Mouse (Mus musculus): ENCODE measurements around the gene Mospd2. TPM values are rescaled to one million over a fixed set of nuclear protein-coding genes. Genes with fewer than 3 reads are reported as not detected.

Gene Mospd2
- polyA plus RNA-seq (2012; rRNA removed), result 25.2 and 34.5 TPM in 2 replicates

GRCm38 (mm10) chrX:164980193-164980775 lies at the start of gene Mospd2, which contains the start of gene Fancb:
Mospd2 (minus strand) TSS chrX:164980375.
Fancb (plus strand) TSS chrX:164980592.
- peak; percentile 52 for DNase-seq (ENCODE audit: low spot score)

- no peak for DNase-seq (ENCODE audit: low spot score)
These were observed 24.7 kb upstream of the Mospd2 start, which contains the start of gene Gm17604 for GRCm38 (mm10) chrX:165004779-165005324. Gm17604 (minus strand) TSS chrX:165004829.

DNA sequence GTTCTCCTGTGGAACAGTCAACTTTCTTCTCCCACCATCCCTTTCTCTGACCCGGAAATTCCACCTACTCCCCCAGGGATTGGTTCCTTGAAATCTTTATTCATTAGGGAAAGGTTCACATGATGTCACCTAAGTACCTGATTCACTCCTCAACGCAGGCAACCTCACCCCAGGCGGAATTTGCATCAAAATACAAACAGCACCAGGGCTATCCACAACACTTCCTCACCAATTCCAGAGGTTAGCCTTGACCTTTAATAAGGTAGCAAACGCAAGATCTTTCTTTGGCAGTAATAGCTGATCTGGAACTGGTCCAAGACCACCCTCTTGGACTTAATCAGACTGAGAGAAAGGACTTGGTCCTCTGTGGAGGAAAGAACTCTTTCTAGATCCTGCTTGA lies 23.0 kb upstream of the Mospd2 start:
- DNase-seq (ENCODE audit: low spot score), result no peak

DNA sequence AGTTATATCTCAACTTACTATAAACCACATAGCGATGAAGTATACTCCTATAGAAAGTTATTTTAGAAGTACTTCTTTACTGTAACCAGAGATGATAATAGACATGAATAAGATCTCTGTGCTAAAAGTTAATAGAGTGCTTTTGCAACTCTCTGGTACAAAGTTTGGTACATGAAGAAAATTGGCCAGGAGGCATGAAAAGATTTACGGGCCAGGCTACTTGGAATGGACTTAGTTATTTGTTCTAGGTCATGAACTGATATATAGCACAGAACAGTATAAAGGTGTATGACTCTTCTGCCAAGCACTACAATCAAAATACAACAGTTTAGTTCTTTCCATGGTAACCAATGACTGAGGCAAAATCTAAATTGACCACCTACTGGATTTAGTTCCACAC lies 1.3 kb downstream of the Mospd2 start:
- DNase-seq (ENCODE audit: low spot score), result no peak

GRCm38 (mm10) chrX:164971206-164971605 lies 9.0 kb downstream of the Mospd2 start:
- DNase-seq (ENCODE audit: low spot score), result no peak

GRCm38 (mm10) chrX:164965750-164966448 lies 14.3 kb downstream of the Mospd2 start:
- DNase-seq (ENCODE audit: low spot score), result no peak

- no peak for DNase-seq (ENCODE audit: low spot score)
These were observed 27.4 kb downstream of the Mospd2 start for GRCm38 (mm10) chrX:164952601-164953375.

DNA sequence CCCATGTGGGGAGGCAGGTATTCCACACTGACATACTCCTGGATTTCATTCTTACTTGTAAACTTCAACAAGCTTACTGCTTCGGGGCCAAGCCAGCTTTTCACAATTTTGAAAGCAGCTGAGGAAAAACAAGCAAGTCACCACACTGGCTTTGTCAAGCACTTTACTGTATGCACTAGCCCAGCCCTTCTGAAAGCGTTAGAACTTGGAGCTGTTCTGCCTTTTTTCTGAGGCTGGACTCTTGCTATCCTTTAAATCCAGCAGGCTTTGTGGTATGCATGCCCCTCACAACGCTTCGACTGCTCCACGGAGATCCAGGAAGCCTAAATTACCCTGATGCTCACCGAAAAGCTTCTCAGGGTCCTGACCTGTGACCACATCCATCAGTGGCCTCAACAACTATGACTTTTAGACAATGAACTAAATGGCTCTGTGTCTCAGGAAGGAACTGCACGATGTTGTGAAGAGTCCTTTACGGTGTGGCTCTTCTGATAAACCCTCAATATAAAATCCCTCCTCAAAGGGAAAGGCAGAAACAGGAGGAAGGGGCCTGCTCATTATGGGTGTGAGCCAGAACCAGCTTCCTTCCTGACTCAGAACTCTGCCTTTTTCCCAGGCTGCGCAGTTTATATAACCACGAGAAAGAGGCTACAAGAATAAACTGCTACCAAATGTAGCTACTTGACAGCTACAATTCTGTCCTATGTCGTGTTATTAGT lies 28.2 kb downstream of the Mospd2 start:
- no peak for DNase-seq (ENCODE audit: low spot score)

DNA sequence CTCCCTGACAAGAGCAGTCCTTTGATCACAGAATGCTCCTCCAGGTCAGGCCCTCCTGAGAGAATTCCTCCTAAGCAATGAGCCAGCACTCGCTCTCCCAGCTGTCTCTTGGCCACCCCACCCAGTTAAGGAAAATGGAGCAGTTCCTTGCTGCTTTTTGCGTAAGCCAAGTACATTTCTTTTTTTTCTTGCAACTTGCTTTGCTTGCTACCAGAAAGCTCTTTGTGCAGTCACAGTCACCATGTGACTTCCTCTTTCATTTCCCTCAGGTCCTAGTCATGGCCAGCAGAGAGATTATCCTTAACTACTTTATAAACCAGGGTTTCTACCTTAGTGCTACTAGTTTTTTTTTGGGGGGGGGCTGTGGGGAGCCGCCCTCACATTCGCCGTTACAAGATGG lies 38.6 kb downstream of the Mospd2 start:
- no peak for DNase-seq (ENCODE audit: low spot score)

DNA sequence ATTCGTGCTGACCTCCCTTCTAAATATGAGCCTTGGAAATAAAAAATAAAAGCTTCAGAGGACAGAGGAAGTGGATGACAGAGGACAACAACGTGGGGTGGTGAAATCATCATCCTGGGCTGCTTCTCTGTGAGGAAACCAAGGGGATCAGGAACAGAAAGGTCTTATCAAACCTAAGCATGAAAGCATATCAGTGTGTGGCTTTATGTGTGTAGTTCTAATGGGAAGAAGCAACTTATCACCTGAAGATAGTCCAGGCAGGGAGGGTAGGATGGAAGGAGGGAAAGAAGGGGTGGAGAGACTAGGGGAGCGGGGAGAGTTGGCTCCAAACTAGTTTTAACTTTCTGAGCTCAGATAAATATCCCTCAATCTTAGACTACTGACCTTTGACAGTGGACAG lies 67.2 kb downstream of the Mospd2 start:
- no peak for DNase-seq (ENCODE audit: low spot score)

GRCm38 (mm10) chrX:164912186-164912585 lies 68.0 kb downstream of the Mospd2 start:
- no peak for DNase-seq (ENCODE audit: low spot score)

GRCm38 (mm10) chrX:164901847-164902246 lies 78.3 kb downstream of the Mospd2 start:
- no peak for DNase-seq (ENCODE audit: low spot score)

- no peak for DNase-seq (ENCODE audit: low spot score)
These were observed 80.4 kb downstream of the Mospd2 start for GRCm38 (mm10) chrX:164899805-164900204.

DNA sequence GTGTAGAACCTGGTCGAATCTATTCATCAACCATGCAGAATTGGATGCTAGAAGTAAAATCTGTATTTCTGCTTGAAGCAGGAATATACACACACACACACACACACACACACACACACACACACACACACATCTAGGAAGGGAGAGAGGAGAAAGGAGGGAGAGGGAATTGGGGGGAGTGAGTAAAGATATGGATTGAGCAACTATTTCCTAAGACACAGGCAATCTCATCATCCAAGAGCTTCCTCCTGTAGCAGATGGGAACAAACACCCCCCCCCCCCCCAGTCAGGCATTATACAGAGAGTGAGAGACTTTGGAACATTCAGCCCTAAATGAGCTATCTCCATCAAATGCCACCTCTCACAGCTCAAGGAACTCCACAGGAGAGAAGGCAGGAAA lies 93.9 kb downstream of the Mospd2 start:
- no peak for DNase-seq (ENCODE audit: low spot score)

Other genes with a start within 250 kb of the Mospd2 start
- gene Fancb, start 217 bp upstream of the Mospd2 start, polyA plus RNA-seq (2012; rRNA removed), result 2.9 and 3.5 TPM in 2 replicates
- not detected in 2 replicates for gene Gm17604, start 24.5 kb upstream of the Mospd2 start, polyA plus RNA-seq (2012; rRNA removed)